Mouse (Mus musculus) cerebellum, adult 9-11 months (tissue): Measurements from ENCODE around the gene Pias3.
"Not testable (repeated sequence)": the region's sequence is repeated elsewhere in the genome, so short reads cannot be mapped to it uniquely, and the experiment has no call there.

Experiments used
- DNase-seq: peaks from one replicate; pipeline ENCODE4 v3.0.0; 2022

Pias3 gene

GRCm38 (mm10) chr3:96696198-96696765 lies at the start of gene Pias3:
Gene Pias3 (plus strand): TSS chr3:96696384.
- DNase-seq: peak; percentile 64

- no peak for DNase-seq
Measured at GRCm38 (mm10) chr3:96647365-96647764, 48.8 kb upstream of the Pias3 start.

GRCm38 (mm10) chr3:96660901-96661300 lies 35.3 kb upstream of the Pias3 start:
- DNase-seq: no peak

- peak; percentile 45 for DNase-seq
Measured at GRCm38 (mm10) chr3:96662731-96663316, 33.4 kb upstream of the Pias3 start.

GRCm38 (mm10) chr3:96663432-96664239 lies 32.5 kb upstream of the Pias3 start:
- peak; percentile 88 for DNase-seq

GRCm38 (mm10) chr3:96665732-96666363 lies 30.3 kb upstream of the Pias3 start:
- not testable (repeated sequence) for DNase-seq

GRCm38 (mm10) chr3:96666916-96667315 lies 29.3 kb upstream of the Pias3 start:
- no peak for DNase-seq

GRCm38 (mm10) chr3:96667316-96667715 lies 28.9 kb upstream of the Pias3 start:
- no peak for DNase-seq

- no peak for DNase-seq
Measured at GRCm38 (mm10) chr3:96668424-96669067, 27.6 kb upstream of the Pias3 start.

GRCm38 (mm10) chr3:96669727-96670468 lies 26.3 kb upstream of the Pias3 start, which contains the start of gene Ankrd35:
Gene Ankrd35 (plus strand): TSS chr3:96670131.
- peak; percentile 89 for DNase-seq

GRCm38 (mm10) chr3:96671519-96671918 lies 24.7 kb upstream of the Pias3 start:
- no peak for DNase-seq

- DNase-seq: no peak
Measured at GRCm38 (mm10) chr3:96673514-96673913, 22.7 kb upstream of the Pias3 start.

- no peak for DNase-seq
Measured at GRCm38 (mm10) chr3:96674442-96674841, 21.7 kb upstream of the Pias3 start.

- no peak for DNase-seq
Measured at GRCm38 (mm10) chr3:96675171-96675570, 21.0 kb upstream of the Pias3 start.

GRCm38 (mm10) chr3:96675690-96676089 lies 20.5 kb upstream of the Pias3 start:
- no peak for DNase-seq

GRCm38 (mm10) chr3:96678456-96678855 lies 17.7 kb upstream of the Pias3 start:
- no peak for DNase-seq

GRCm38 (mm10) chr3:96679159-96679674 lies 17.0 kb upstream of the Pias3 start:
- no peak for DNase-seq

- no peak for DNase-seq
Measured at GRCm38 (mm10) chr3:96680269-96680956, 15.8 kb upstream of the Pias3 start.

- DNase-seq: no peak
Measured at GRCm38 (mm10) chr3:96683496-96683895, 12.7 kb upstream of the Pias3 start.

- DNase-seq: no peak
Measured at GRCm38 (mm10) chr3:96684151-96684821, 11.9 kb upstream of the Pias3 start.

- DNase-seq: no peak
Measured at GRCm38 (mm10) chr3:96684822-96685156, 11.4 kb upstream of the Pias3 start.
